ENCODE assay signal across 7 mouse cellular contexts in genomic region chr3:96147950-96148349, GRCm38 (mm10). TPM values are rescaled to one million over a fixed set of nuclear protein-coding genes. Genes with fewer than 3 reads are reported as not detected.
A peak's percentile ranks its signal among the peaks of the same experiment; 100 is the strongest.
DNase-seq lines count a peak whose midpoint lies in the region; ATAC-seq and TF ChIP-seq lines count a peak whose summit lies in the region.

No protein-coding gene starts in this region.

- no peak for ATAC-seq in limb, embryonic 11.5 days (ENCODE audit: insufficient number of reproducible peaks, low FRiP score, low TSS enrichment, low read depth)
- 0 out of 2 replicates have a peak, but pooled peaks have one; percentile 15 for ATAC-seq in liver, postnatal 0 days

- TF ChIP-seq POLR2A in spleen, adult 2 months (IDR thresholded peaks at IDR 0.05; ENCODE audit: low read depth, low read length) = no peak

- no peak overlapping the region for H3K9ac ChIP-seq in limb, embryonic 11.5 days (ENCODE audit: low read length)
- no peak overlapping the region for H3K9ac ChIP-seq in liver, postnatal 0 days (replicated peaks)

- intact Hi-C loops in heart, postnatal 14 days (cut with DNase I) = loop anchor here (2.0 to 5.0 kb wide), 3 partner anchors 66 to 181 kb away; no protein-coding TSS in a partner anchor

- no peak overlapping the region for H3K4me3 ChIP-seq in limb, embryonic 11.5 days (ENCODE audit: low read depth, low read length)
- no peak overlapping the region for H3K4me3 ChIP-seq in limb, embryonic 10.5 days
- H3K4me3 ChIP-seq in liver, postnatal 0 days (ENCODE audit: low read depth, low read length) = no peak overlapping the region
- H3K4me3 ChIP-seq in spleen, adult 2 months (ENCODE audit: extremely low read depth, insufficient read depth, insufficient read length) = no peak overlapping the region

- 29% methylated on average over 5 of the region's 5 CpGs for WGBS in limb, embryonic 11.5 days
- whole genome bisulfite sequencing in limb, embryonic 10.5 days = 33% methylated on average over 5 of the region's 5 CpGs
- 8% methylated on average over 5 of the region's 5 CpGs for WGBS in liver, postnatal 0 days (ENCODE audit: insufficient replicate concordance)
- 6% methylated on average over 5 of the region's 5 CpGs for WGBS in spleen, adult 2 months

- no peaks in the 10 kb centered on the region for H3K4me1 ChIP-seq in limb, embryonic 11.5 days (ENCODE audit: control insufficient read depth, insufficient read depth, low read length)
- no peaks in the 10 kb centered on the region for H3K4me1 ChIP-seq in limb, embryonic 10.5 days
- no peaks in the 10 kb centered on the region for H3K4me1 ChIP-seq in liver, postnatal 0 days (ENCODE audit: insufficient read depth)
- H3K4me1 ChIP-seq in spleen, adult 2 months (ENCODE audit: control insufficient read depth, insufficient read depth, insufficient read length) = peaks cover 3% of the 10 kb centered on the region; the same call in 1 of the 2 replicates

- H3K4me2 ChIP-seq in limb, embryonic 11.5 days (ENCODE audit: low read depth, severe bottlenecking) = no peak overlapping the region
- H3K4me2 ChIP-seq in liver, postnatal 0 days (ENCODE audit: low read depth, low read length) = no peak overlapping the region

- TF ChIP-seq CTCF in liver, postnatal 0 days (IDR thresholded peaks at IDR 0.05; ENCODE audit: low read depth) = peak; percentile 87
- TF ChIP-seq CTCF in spleen, adult 2 months (IDR thresholded peaks at IDR 0.05; ENCODE audit: extremely low read depth, insufficient read depth, insufficient read length, insufficient replicate concordance) = no peak

- no peak for TF ChIP-seq EP300 in liver, postnatal 0 days (IDR thresholded peaks at IDR 0.05; ENCODE audit: low read depth)

- no peak overlapping the region for H3K27ac ChIP-seq in limb, embryonic 11.5 days (replicated peaks; ENCODE audit: low read depth, low read length)
- no peak overlapping the region for H3K27ac ChIP-seq in limb, embryonic 10.5 days
- no peak overlapping the region for H3K27ac ChIP-seq in liver, postnatal 0 days (ENCODE audit: low read depth)
- no peak overlapping the region for H3K27ac ChIP-seq in spleen, adult 2 months (ENCODE audit: insufficient read depth, low read length)

- H3K9me3 ChIP-seq in limb, embryonic 11.5 days (ENCODE audit: control insufficient read depth, low read length) = no peaks in the 10 kb centered on the region
- H3K9me3 ChIP-seq in limb, embryonic 10.5 days (replicated peaks) = no peaks in the 10 kb centered on the region
- H3K9me3 ChIP-seq in liver, postnatal 0 days (ENCODE audit: low read length) = no peaks in the 10 kb centered on the region

- peaks cover 3% of the 10 kb centered on the region; the same call in 1 of the 2 replicates for H3K36me3 ChIP-seq in limb, embryonic 11.5 days (ENCODE audit: control insufficient read depth, insufficient read depth, low read length)
- H3K36me3 ChIP-seq in limb, embryonic 10.5 days = peaks cover 64% of the 10 kb centered on the region
- peaks cover 45% of the 10 kb centered on the region for H3K36me3 ChIP-seq in liver, postnatal 0 days (replicated peaks; ENCODE audit: insufficient read depth, low read length)
- peaks cover 19% of the 10 kb centered on the region for H3K36me3 ChIP-seq in spleen, adult 2 months (ENCODE audit: control insufficient read depth, insufficient read depth, low read length)

- no peaks in the 10 kb centered on the region for H3K27me3 ChIP-seq in limb, embryonic 11.5 days (ENCODE audit: control insufficient read depth, insufficient read depth, low read length)
- H3K27me3 ChIP-seq in limb, embryonic 10.5 days (ENCODE audit: low read depth, poor library complexity, severe bottlenecking) = no peaks in the 10 kb centered on the region
- no peaks in the 10 kb centered on the region for H3K27me3 ChIP-seq in liver, postnatal 0 days (ENCODE audit: insufficient read depth, low read length)
- H3K27me3 ChIP-seq in spleen, adult 2 months (ENCODE audit: control insufficient read depth, insufficient read depth, low read length) = no peaks in the 10 kb centered on the region

- peak; percentile 42 for DNase-seq in limb, embryonic 11.5 days (ENCODE audit: low spot score)
- no peak for DNase-seq in limb, embryonic 10.5 days (ENCODE audit: low spot score)
- peak; percentile 84 for DNase-seq in MN1 (ENCODE audit: low spot score)
- peak; percentile 65 for DNase-seq in c-Kit-positive CD71-positive TER-119-positive erythroid progenitor cells, embryonic 14.5 days (ENCODE audit: low spot score)
- peak; percentile 37 to 69 for DNase-seq in heart, postnatal 14 days
- DNase-seq in liver, postnatal 0 days = peak; percentile 35
- peak; percentile 52 to 55 for DNase-seq in spleen, adult 2 months (ENCODE audit: low read depth in 1 of 2, low spot score in 2 of 2)

RNA-seq across cellular contexts. Expression of gene Mtmr11, which starts 13.9 kb away (rescaled TPM):
- 22.7 and 24.9 TPM in 2 replicates for polyA plus RNA-seq in limb, embryonic 11.5 days (2014; fragmentation: Nextera tagmentation; extraction: Ambion mirVana)
- polyA plus RNA-seq in limb, embryonic 10.5 days (2016; fragmentation: Nextera tagmentation; extraction: Ambion mirVana) = 10.8 and 18.2 TPM in 2 replicates
- 1 to 10 TPM; 3.1 to 4.0 TPM for total RNA-seq in heart, postnatal 14 days (2021)
- 2.7 and 3.0 TPM in 2 replicates for polyA plus RNA-seq in liver, postnatal 0 days (2015; fragmentation: Nextera tagmentation; extraction: Ambion mirVana)
- polyA plus RNA-seq in spleen, adult 2 months (2012; rRNA removed) = 2.1 and 2.7 TPM in 2 replicates

RNA-seq across cellular contexts. Expression of gene Sf3b4, which starts 24.2 kb away (rescaled TPM):
- polyA plus RNA-seq in limb, embryonic 11.5 days (2014; fragmentation: Nextera tagmentation; extraction: Ambion mirVana) = 259 and 264 TPM in 2 replicates
- 290 and 304 TPM in 2 replicates for polyA plus RNA-seq in limb, embryonic 10.5 days (2016; fragmentation: Nextera tagmentation; extraction: Ambion mirVana)
- 10 to 100 TPM; 18.3 to 22.3 TPM for total RNA-seq in heart, postnatal 14 days (2021)
- polyA plus RNA-seq in liver, postnatal 0 days (2015; fragmentation: Nextera tagmentation; extraction: Ambion mirVana) = 38.6 and 41.1 TPM in 2 replicates
- polyA plus RNA-seq in spleen, adult 2 months (2012; rRNA removed) = 62.2 and 91.8 TPM in 2 replicates

RNA-seq across cellular contexts. Expression of gene Sv2a, which starts 33.0 kb away (rescaled TPM):
- polyA plus RNA-seq in limb, embryonic 11.5 days (2014; fragmentation: Nextera tagmentation; extraction: Ambion mirVana) = 2.7 and 3.9 TPM in 2 replicates
- polyA plus RNA-seq in limb, embryonic 10.5 days (2016; fragmentation: Nextera tagmentation; extraction: Ambion mirVana) = 3.6 and 3.9 TPM in 2 replicates
- total RNA-seq in heart, postnatal 14 days (2021) = 1 to 10 TPM; 7.0 to 7.7 TPM
- 0.08 and 0.09 TPM in 2 replicates for polyA plus RNA-seq in liver, postnatal 0 days (2015; fragmentation: Nextera tagmentation; extraction: Ambion mirVana)
- 2.0 and 3.5 TPM in 2 replicates for polyA plus RNA-seq in spleen, adult 2 months (2012; rRNA removed)

RNA-seq across cellular contexts. Expression of gene Otud7b, which starts 43.6 kb away (rescaled TPM):
- 9.7 and 14.2 TPM in 2 replicates for polyA plus RNA-seq in limb, embryonic 11.5 days (2014; fragmentation: Nextera tagmentation; extraction: Ambion mirVana)
- polyA plus RNA-seq in limb, embryonic 10.5 days (2016; fragmentation: Nextera tagmentation; extraction: Ambion mirVana) = 18.6 and 19.2 TPM in 2 replicates
- 10 to 100 TPM; 49.4 to 54.4 TPM for total RNA-seq in heart, postnatal 14 days (2021)
- polyA plus RNA-seq in liver, postnatal 0 days (2015; fragmentation: Nextera tagmentation; extraction: Ambion mirVana) = 7.4 and 7.9 TPM in 2 replicates
- 11.1 and 19.8 TPM in 2 replicates for polyA plus RNA-seq in spleen, adult 2 months (2012; rRNA removed)
